Mouse (Mus musculus) layer of hippocampus, postnatal 14 days (tissue): Measurements from ENCODE around the gene 1700067P10Rik. TPM values are rescaled to one million over a fixed set of nuclear protein-coding genes. Genes with fewer than 3 reads are reported as not detected.

ENCODE experiments used
- DNase-seq, 2 experiments: peaks; one replicate each; pipeline ENCODE4 v3.0.0; 2021 to 2022; ENCODE audit warnings: low spot score in 2 of 2, mixed read lengths in 1 of 2
- long read RNA-seq, 2 experiments: library from polyadenylated mRNA; stranded (forward); transcript quantifications; one replicate each; pipeline ENCODE4 v2.0.0; 2021
- total RNA-seq, 2 experiments: library from RNA; stranded (reverse); gene quantifications; 2 replicates each; pipeline ENCODE4 v1.2.3; 2021

The 1700067P10Rik gene
- not detected for total RNA-seq
- long read RNA-seq, experiment 1 = 0 reads
- long read RNA-seq, experiment 2 = 0 reads

DNA sequence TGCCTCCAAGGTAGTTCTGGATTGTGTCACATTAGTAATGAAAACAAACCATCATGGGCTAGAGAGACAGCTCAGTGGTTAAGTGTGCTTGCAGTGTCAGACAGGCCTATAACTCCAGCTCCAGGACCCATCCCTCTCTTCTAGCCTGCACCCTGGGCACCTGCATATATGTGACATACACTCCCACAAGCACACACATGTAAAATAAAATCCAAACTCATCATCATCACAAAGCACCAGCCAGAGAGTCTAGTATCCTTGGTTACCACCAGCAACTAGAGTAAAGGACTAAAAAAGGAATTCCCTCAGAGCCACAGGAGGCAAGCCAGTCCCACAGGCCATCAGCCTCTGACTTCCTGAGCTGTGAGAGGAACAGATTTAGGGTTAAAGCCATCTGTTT is at the start of gene 1700067P10Rik:
1700067P10Rik (plus strand) TSS at position 301 of the 400 bp plus-strand sequence.
- DNase-seq = no peak

DNA sequence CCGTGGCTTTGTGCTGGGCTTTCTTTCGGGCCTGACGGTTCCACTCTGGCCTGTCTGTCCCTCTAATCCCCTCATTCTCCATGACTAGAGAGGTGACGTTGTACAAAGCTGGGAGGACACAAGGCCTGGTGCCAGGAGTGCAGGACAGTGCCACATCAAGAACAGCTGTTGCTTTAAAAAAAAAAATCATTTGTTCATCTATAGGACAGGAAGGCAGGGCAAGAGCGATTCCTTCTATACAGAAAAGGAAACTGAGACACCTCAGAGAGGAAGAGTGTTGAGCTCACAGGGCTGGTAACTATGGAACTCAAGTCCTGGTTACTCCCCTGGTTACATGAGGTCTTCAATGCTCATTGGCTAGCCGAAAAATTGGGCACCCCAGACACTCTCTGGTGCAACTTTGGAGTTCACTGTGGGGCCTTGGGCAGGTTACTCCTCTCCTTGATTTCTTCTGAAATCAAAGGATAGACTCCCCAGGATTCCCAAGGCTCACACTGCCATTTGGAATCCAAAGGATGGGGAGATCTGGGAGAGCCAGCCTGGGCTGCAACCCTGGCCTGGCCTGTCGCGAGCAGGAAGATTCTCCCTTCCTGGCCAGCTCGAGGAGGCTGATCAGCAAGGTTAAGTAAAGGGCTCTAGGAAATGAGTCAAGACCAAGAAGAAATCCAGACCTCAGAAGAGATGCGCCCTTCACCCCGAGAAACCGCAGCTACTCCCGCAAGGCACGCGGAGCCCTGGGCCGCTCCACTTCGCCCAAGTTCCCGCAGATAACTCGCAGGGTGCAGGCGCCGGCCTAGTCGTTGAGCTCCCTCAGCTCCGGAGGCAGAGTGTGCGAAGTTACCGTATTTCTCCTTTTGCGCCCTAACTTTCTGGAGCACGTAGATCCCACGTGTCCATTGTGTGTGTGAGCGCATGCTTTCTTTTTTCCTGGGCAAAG is 47.5 kb upstream of the 1700067P10Rik start:
- DNase-seq = peak in 1 of 2 experiments; percentile 34

DNA sequence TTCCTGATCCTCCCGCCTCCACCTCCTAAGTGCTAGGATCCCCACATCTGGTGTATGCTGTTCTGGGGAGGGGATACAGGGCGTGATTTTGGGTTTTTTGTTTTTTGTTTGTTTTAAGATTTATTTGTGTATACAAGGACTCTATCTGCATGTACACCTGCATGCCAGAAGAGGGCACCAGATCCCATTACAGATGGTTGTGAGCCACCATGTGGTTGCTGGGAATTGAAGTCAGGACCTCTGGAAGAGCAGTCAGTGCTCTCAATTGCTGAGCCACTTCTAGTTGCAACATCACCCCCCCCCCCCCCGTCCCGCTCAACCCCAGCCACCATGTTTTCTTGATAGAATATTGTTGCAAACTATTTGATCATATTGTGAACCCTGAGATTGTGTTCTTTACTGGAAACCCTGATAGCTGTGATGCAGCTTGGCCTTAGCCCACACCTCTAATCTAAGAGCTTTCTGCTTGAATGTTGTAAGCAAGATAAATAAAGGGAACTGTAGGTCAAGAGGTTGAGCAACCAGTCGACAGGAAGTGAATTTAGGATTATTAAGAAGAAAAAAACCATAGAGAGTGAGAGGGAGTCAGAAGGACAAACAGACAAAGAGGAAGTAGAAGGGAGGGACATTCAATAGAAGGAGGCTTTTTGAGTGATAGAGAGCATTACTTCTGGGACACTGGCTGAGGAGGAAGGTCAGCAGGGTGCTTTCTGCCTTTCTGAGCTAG is 45.8 kb upstream of the 1700067P10Rik start:
- DNase-seq = no peak

- peak; percentile 34 to 57 for DNase-seq
Measured at GRCm38 (mm10) chr17:48045631-48046030, 43.5 kb upstream of the 1700067P10Rik start.

DNA sequence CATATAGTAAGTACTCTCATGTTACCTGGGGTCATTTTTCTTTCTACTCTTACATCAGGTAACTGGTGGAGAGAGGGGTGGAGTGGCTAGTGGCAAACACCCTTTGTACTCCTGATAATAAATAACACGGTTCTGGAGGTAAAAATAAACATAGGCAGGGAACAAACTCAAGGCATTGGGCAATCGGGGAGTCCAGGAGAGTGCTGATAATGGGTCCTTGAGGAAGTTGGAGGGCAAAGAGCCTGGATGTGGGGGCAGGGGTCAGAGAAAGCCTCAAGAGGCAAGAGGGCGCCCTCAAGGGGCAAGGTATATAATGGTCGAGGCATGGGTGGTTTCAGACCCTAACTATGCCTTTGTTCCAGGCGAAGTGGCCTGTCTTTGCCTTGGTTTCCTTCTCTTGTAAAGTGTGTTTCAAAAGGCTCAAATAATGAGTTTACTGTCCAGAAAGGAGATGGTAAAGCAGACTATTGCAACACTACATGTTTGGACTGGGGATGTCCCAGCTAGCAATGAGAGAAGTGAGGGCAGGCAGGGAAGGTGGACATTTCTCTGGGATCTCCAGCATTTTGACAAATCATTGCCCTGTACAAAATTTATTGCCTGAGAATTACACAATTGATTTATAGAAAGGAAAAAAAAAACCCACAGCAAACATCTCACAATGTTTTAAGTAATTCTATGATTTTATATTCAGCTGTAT is 37.3 kb upstream of the 1700067P10Rik start:
- DNase-seq = no peak

- DNase-seq = no peak
Measured at GRCm38 (mm10) chr17:48052338-48053067, 36.6 kb upstream of the 1700067P10Rik start.

DNA sequence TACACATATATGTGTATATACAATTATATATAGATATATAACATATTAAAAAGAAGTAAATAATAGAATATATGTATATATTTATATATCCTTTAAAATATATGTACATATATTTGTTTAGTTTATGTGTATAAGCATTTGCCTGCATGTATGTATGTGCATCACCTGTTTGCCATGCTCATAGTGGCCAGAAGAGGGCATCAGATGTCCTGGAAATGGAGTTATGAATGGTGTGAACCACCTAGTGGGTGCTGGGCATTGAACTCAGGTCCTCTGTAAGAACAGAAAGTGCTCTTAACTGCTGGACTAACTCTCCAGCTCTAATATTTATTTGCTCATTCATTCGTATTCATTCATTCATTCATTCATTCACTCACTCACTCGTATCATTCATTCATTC is 35.5 kb upstream of the 1700067P10Rik start:
- no peak for DNase-seq

DNA sequence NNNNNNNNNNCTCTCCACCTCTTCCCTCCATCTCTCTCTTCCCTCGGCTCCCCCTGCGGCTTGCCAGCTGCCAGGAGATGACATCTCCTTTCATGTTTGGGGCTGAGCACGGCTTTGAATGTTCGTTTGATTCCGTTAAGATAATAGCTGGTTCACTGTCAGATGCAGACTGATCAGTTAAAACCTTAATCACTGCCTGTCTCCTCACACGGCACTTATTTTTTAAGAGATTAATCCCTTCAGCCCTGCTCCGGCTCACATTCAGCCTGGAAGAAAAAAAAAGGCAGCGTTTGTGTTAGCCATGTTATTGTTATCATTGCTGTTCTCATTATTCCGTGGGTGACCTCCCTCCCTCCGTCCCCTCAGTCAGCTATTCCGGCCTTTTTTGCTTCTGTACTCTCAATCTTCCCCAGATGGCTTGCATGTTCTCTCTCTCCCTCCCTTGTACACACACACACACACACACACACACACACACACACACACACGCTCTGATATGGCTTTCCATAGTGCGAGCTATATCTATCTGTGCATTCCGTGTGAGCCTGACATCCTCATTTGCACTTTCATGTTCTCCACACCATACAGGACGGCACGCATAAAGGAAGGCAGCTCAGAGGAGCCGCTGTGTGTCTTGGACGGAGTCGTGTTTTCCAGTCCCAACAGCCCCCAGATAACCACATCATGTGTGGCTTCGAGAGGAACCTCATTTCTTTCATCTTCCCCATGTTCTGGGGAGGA is 33.9 kb upstream of the 1700067P10Rik start:
- DNase-seq = no peak

DNA sequence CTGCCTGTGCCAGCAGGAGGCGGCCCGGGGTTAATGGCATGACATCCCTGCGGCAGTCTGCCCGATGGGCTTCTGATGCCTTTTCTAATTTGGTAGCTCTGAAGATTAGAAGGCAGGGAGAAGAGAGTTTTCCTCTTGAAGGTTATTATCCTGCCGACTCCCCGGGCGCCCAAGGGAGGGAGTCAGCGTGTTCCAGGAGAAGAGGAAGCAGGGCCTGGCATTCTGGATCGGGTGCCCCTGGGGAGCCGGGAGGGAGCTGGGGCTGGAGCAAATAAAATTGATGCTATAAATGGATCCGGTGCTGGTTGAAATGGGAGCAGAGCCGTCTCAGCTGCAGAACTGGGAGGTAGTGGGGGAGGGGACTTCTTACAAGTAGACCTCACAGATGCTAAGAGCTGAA is 31.7 kb upstream of the 1700067P10Rik start:
- no peak for DNase-seq

DNA sequence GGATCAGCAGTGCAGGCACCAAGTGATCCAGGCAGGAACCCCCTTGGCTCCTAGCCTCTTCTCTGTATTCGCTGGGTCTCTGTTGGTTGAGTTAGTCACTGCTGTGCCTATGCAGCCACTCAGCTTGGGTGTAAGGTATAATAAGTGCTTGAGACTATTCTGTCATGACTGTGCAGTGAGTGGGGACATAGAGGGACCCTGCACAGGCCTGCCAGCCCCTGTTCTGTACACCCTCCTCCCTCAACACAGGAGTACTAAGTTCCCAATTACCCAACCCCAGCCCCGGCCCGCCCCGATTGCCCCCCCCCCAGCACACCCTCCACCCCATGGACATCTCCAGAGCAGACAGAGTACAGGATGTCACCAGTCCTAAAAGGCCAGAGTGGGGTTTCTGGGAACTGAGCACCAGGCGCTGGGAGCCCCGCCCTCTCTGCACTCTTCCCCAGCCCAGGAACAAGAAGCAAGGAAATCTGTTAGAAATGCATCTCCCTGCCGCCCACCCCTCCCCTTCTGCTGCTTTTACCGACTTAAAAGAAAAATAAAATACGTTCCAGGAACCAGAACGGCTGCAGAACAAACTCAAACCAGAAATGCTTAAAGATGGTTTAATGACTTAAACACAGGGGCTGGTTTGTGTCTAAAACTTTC is 24.8 kb upstream of the 1700067P10Rik start:
- DNase-seq = no peak

DNA sequence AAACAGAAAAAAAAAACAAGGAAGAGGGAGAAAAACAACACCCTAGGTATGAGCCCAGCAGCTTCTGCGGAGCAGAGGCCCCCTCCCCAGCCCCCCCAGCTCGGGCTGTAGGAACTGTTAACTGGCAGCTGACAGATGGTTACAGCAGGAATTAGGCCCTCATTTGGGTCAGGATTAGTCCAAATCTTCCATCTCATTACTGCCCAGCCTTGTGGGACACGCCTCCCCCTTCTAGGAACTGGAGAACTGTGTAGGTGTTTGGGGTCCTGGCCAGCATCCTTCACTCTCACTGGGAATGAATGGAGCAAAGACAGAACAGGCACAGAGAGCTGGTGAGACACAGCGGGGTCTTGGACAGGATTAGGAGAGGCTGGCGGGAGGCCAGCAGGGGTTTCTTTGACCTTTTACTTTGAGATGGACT is 24.0 kb upstream of the 1700067P10Rik start:
- no peak for DNase-seq

DNA sequence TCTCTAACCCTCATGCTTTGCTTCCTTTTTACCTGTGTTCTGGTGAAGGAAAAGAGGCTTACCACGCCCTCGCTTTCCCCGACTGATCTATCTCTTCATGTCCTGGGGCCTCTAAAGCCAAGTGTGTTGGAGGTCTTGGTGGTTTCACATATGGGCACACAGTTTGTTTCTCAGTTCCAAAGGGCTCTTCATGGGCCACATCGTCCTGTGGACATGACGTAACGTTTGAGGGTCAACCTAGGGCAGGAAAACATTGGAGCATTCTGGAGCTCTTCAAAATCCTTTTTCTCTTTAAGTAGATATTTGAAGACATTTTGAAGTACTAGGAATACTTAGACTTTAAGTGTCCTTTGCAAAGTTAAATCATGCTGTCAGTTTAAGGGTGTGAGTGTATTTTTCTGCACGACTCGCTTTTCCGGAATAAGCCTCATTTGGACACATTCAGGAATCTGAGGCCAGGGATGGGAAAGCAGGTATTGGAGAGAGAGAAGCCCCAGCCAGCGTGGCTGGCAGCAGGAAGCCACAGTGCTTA is 22.0 kb upstream of the 1700067P10Rik start:
- DNase-seq = no peak

DNA sequence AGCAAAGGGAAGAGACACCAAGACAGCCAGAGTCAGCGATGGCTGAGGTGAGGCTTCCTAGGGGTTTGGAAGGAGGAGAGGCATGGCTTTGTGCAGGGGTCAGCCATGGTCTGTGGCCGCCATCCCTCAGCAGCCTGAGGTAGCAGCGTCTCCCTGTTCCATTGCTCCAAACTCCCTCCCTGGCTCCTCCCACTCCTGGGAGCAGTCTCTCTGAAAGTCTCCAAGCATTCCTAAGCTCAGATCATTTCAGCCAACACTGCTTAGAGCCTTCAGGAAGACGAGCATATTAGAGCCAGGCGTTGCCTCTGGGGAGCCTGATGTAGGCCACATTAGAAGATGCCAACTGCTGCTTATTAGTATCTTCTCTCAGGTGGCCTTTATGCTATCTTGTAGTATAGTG is 21.4 kb upstream of the 1700067P10Rik start:
- DNase-seq = no peak

DNA sequence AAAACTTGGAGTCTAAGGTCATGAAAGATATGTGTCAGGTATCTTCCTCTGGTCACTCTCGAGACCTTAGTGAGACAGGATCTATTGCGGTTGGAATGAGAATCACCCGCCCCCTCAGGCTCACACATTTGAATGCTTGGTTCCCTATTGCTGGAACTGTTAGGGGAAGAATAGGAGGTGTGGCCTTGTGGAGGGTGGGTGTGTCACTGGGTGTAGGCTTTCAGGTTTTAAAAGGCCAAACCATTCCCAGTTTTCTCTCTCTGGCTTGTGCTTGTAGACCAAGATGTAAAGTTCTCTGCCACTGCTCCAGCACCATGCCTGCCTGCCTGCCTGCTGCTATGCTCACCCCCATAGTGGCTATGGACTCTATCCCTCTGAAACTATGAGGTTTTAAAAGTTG is 8.5 kb upstream of the 1700067P10Rik start:
- no peak for DNase-seq

- DNase-seq = no peak
Measured at GRCm38 (mm10) chr17:48089446-48089845, 327 bp downstream of the 1700067P10Rik start.

DNA sequence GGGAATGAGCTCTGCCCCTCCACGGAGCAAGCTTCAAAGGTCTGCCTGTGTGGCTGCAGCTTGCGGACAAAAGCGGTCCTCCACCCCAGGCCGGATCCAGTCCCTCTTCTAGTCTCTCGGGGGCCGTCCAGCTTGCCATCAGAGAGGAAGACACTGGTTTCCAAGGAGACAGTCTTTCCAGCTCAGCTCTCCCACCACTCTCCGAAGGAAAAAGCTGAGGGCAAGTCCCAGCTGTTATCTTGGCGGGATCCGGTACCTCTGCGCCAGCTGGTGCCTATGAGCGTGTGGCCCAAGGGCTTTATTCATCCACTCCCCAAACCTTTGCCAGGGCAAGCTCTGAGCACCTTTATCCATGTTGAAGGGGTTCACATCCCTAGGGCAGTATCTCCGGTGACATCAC is 1.2 kb downstream of the 1700067P10Rik start:
- no peak for DNase-seq

GRCm38 (mm10) chr17:48093286-48093817 is 4.2 kb downstream of the 1700067P10Rik start:
- no peak for DNase-seq

DNA sequence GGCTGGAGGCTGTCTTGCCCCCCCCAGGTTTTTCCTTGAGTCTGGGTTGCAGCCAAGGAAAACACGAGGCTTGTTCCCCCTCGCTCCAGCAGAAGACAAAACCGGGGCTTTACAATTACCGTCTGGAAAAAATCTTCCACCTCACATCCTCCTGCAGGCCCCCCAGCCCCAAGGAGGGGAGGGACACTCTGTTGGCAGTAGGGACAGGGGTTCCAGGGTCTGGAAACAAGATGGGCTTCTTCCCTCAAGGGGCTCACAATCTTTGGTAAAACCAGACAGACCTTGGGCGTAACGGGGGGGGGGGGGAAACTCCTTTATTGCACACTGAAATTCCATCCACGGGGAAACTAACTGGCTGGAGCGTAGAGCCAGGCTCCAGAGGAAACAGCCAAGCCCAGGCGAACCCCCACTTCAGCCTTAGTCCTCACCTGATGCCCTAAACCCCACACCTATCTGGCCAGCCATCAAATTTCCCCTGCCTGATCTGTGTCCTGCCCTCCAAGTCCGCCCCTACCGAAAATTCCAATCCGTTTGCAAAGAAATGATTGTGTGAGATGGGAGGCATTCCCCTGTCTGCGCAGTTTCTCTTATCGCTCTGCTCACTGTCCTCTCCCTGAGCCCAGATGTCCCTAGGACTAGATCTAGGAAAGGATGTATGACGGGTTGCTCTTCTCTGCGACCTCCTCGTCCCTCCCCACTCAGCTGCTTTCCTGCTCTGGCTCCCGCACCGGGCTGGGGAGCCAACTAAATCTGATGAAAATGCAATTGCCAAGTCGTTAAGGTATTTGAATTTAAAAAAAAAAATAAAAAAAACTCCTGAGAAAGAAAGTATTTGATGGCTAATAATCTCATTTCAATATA is 5.9 kb downstream of the 1700067P10Rik start:
- DNase-seq = no peak
